Mouse (Mus musculus): ENCODE measurements around the gene Phka2. TPM values are rescaled to one million over a fixed set of nuclear protein-coding genes. Genes with fewer than 3 reads are reported as not detected.

The Phka2 gene
- polyA plus RNA-seq, 1 experiment from 2014 or later = 4.4 TPM

GRCm38 (mm10) chrX:160496473-160496872 is 5.5 kb upstream of the Phka2 start:
- no peaks in the 10 kb centered on the region for H3K4me1 ChIP-seq (replicated peaks; ENCODE audit: control insufficient read depth, insufficient read depth, low read length)
- no peak overlapping the region for H3K4me3 ChIP-seq (ENCODE audit: low read depth, low read length)
- H3K36me3 ChIP-seq (ENCODE audit: control insufficient read depth, insufficient read depth) = no peaks in the 10 kb centered on the region
- ATAC-seq = no peak
- 66% methylated on average over 5 of the region's 5 CpGs for WGBS
- no peak overlapping the region for H3K9ac ChIP-seq (ENCODE audit: low read depth, low read length)
- TF ChIP-seq CTCF (IDR thresholded peaks at IDR 0.05; ENCODE audit: low read depth) = no peak
- H3K27ac ChIP-seq (ENCODE audit: low read depth, low read length) = no peak overlapping the region
- no peaks in the 10 kb centered on the region for H3K27me3 ChIP-seq (replicated peaks; ENCODE audit: control insufficient read depth, insufficient read depth, low read length)
- H3K4me2 ChIP-seq (replicated peaks; ENCODE audit: low read depth) = no peak overlapping the region
- H3K9me3 ChIP-seq (ENCODE audit: control insufficient read depth) = no peaks in the 10 kb centered on the region

GRCm38 (mm10) chrX:160501095-160501494 is 871 bp upstream of the Phka2 start:
- Histone ChIP-seq H3K27me3 (replicated peaks; ENCODE audit: control insufficient read depth, insufficient read depth, low read length) (no peaks in the 10 kb centered on the region), H3K9ac (ENCODE audit: low read depth, low read length) (no peak overlapping the region), H3K36me3 (ENCODE audit: control insufficient read depth, insufficient read depth) (no peaks in the 10 kb centered on the region), H3K9me3 (ENCODE audit: control insufficient read depth) (no peaks in the 10 kb centered on the region), H3K27ac (ENCODE audit: low read depth, low read length) (no peak overlapping the region), H3K4me3 (ENCODE audit: low read depth, low read length) (no peak overlapping the region), H3K4me2 (replicated peaks; ENCODE audit: low read depth) (no peak overlapping the region), H3K4me1 (replicated peaks; ENCODE audit: control insufficient read depth, insufficient read depth, low read length) (no peaks in the 10 kb centered on the region)
- WGBS = 77% methylated on average over 3 of the region's 3 CpGs
- TF ChIP-seq CTCF (IDR thresholded peaks at IDR 0.05; ENCODE audit: low read depth) = no peak
- no peak for ATAC-seq

GRCm38 (mm10) chrX:160501687-160502047 is 299 bp upstream of the Phka2 start:
- WGBS = 30% methylated on average over 12 of the region's 12 CpGs
- Histone ChIP-seq H3K4me1 (replicated peaks; ENCODE audit: control insufficient read depth, insufficient read depth, low read length) (no peaks in the 10 kb centered on the region), H3K4me3 (ENCODE audit: low read depth, low read length) (peak overlapping the region; percentile 60), H3K36me3 (ENCODE audit: control insufficient read depth, insufficient read depth) (no peaks in the 10 kb centered on the region), H3K4me2 (replicated peaks; ENCODE audit: low read depth) (peak overlapping the region; percentile 67), H3K27ac (ENCODE audit: low read depth, low read length) (peak overlapping the region; percentile 71; the same call in 1 of the 2 replicates), H3K9ac (ENCODE audit: low read depth, low read length) (no peak overlapping the region), H3K27me3 (replicated peaks; ENCODE audit: control insufficient read depth, insufficient read depth, low read length) (no peaks in the 10 kb centered on the region), H3K9me3 (ENCODE audit: control insufficient read depth) (no peaks in the 10 kb centered on the region)
- TF ChIP-seq CTCF (IDR thresholded peaks at IDR 0.05; ENCODE audit: low read depth) = no peak
- ATAC-seq = peak; percentile 90

GRCm38 (mm10) chrX:160509046-160509445 is 7.1 kb downstream of the Phka2 start:
- WGBS = 41% methylated on average over 1 of the region's 1 CpGs
- Histone ChIP-seq H3K9ac (ENCODE audit: low read depth, low read length) (no peak overlapping the region), H3K4me1 (replicated peaks; ENCODE audit: control insufficient read depth, insufficient read depth, low read length) (no peaks in the 10 kb centered on the region), H3K27me3 (replicated peaks; ENCODE audit: control insufficient read depth, insufficient read depth, low read length) (no peaks in the 10 kb centered on the region), H3K9me3 (ENCODE audit: control insufficient read depth) (no peaks in the 10 kb centered on the region), H3K27ac (ENCODE audit: low read depth, low read length) (no peak overlapping the region), H3K36me3 (ENCODE audit: control insufficient read depth, insufficient read depth) (no peaks in the 10 kb centered on the region), H3K4me3 (ENCODE audit: low read depth, low read length) (no peak overlapping the region), H3K4me2 (replicated peaks; ENCODE audit: low read depth) (no peak overlapping the region)
- TF ChIP-seq CTCF (IDR thresholded peaks at IDR 0.05; ENCODE audit: low read depth) = no peak
- no peak for ATAC-seq

GRCm38 (mm10) chrX:160510197-160510596 is 8.2 kb downstream of the Phka2 start:
- TF ChIP-seq CTCF (IDR thresholded peaks at IDR 0.05; ENCODE audit: low read depth) = no peak
- no peaks in the 10 kb centered on the region for H3K36me3 ChIP-seq (ENCODE audit: control insufficient read depth, insufficient read depth)
- no peaks in the 10 kb centered on the region for H3K4me1 ChIP-seq (replicated peaks; ENCODE audit: control insufficient read depth, insufficient read depth, low read length)
- H3K27me3 ChIP-seq (replicated peaks; ENCODE audit: control insufficient read depth, insufficient read depth, low read length) = no peaks in the 10 kb centered on the region
- H3K27ac ChIP-seq (ENCODE audit: low read depth, low read length) = no peak overlapping the region
- H3K4me2 ChIP-seq (replicated peaks; ENCODE audit: low read depth) = no peak overlapping the region
- no peak for ATAC-seq
- no peak overlapping the region for H3K9ac ChIP-seq (ENCODE audit: low read depth, low read length)
- 63% methylated on average over 2 of the region's 2 CpGs for WGBS
- H3K4me3 ChIP-seq (ENCODE audit: low read depth, low read length) = no peak overlapping the region
- no peaks in the 10 kb centered on the region for H3K9me3 ChIP-seq (ENCODE audit: control insufficient read depth)

- no peak overlapping the region for H3K4me3 ChIP-seq (ENCODE audit: low read depth, low read length)
- H3K4me2 ChIP-seq (replicated peaks; ENCODE audit: low read depth) = no peak overlapping the region
- H3K9ac ChIP-seq (ENCODE audit: low read depth, low read length) = no peak overlapping the region
- no peak overlapping the region for H3K27ac ChIP-seq (ENCODE audit: low read depth, low read length)
- no peaks in the 10 kb centered on the region for H3K4me1 ChIP-seq (replicated peaks; ENCODE audit: control insufficient read depth, insufficient read depth, low read length)
- no peak for ATAC-seq
- no peaks in the 10 kb centered on the region for H3K9me3 ChIP-seq (ENCODE audit: control insufficient read depth)
- no peaks in the 10 kb centered on the region for H3K36me3 ChIP-seq (ENCODE audit: control insufficient read depth, insufficient read depth)
- no peaks in the 10 kb centered on the region for H3K27me3 ChIP-seq (replicated peaks; ENCODE audit: control insufficient read depth, insufficient read depth, low read length)
- TF ChIP-seq CTCF (IDR thresholded peaks at IDR 0.05; ENCODE audit: low read depth) = no peak
Measured at GRCm38 (mm10) chrX:160516027-160516426, 14.1 kb downstream of the Phka2 start.

- Histone ChIP-seq H3K27me3 (replicated peaks; ENCODE audit: control insufficient read depth, insufficient read depth, low read length) (no peaks in the 10 kb centered on the region; the same call in 1 of the 2 replicates), H3K4me3 (ENCODE audit: low read depth, low read length) (no peak overlapping the region), H3K27ac (ENCODE audit: low read depth, low read length) (no peak overlapping the region), H3K4me1 (replicated peaks; ENCODE audit: control insufficient read depth, insufficient read depth, low read length) (no peaks in the 10 kb centered on the region), H3K9ac (ENCODE audit: low read depth, low read length) (no peak overlapping the region), H3K4me2 (replicated peaks; ENCODE audit: low read depth) (no peak overlapping the region), H3K36me3 (ENCODE audit: control insufficient read depth, insufficient read depth) (no peaks in the 10 kb centered on the region), H3K9me3 (ENCODE audit: control insufficient read depth) (no peaks in the 10 kb centered on the region)
- no peak for ATAC-seq
- 59% methylated on average over 2 of the region's 2 CpGs for WGBS
- no peak for TF ChIP-seq CTCF (IDR thresholded peaks at IDR 0.05; ENCODE audit: low read depth)
Measured at GRCm38 (mm10) chrX:160542772-160543171, 40.8 kb downstream of the Phka2 start.
